Mouse (Mus musculus): ENCODE measurements around the gene Fbxo40. TPM values are rescaled to one million over a fixed set of nuclear protein-coding genes. Genes with fewer than 3 reads are reported as not detected.

Gene Fbxo40
- polyA plus RNA-seq (2012; rRNA removed), result 0.01 and 0.07 TPM in 2 replicates

- Histone ChIP-seq H3K36me3 (ENCODE audit: control insufficient read depth, insufficient read depth, low read length) (no peaks in the 10 kb centered on the region), H3K27me3 (ENCODE audit: control insufficient read depth, insufficient read depth, low read length) (no peaks in the 10 kb centered on the region), H3K27ac (ENCODE audit: insufficient read depth, low read length) (no peak within 1 kb of the TSS), H3K4me1 (ENCODE audit: control insufficient read depth, insufficient read depth, insufficient read length) (peaks cover 2% of the 10 kb centered on the region; the same call in 1 of the 2 replicates), H3K4me3 (ENCODE audit: extremely low read depth, insufficient read depth, insufficient read length) (no peak within 1 kb of the TSS)
- TF ChIP-seq CTCF (IDR thresholded peaks at IDR 0.05; ENCODE audit: extremely low read depth, insufficient read depth, insufficient read length, insufficient replicate concordance), result no peak
- WGBS, result 75% methylated on average over 18 of the region's 18 CpGs
- no peak for DNase-seq (ENCODE audit: low read depth in 1 of 2, low spot score in 2 of 2)
These were observed at the start of gene Fbxo40 for GRCm38 (mm10) chr16:36989999-36990625. Fbxo40 (minus strand) TSS chr16:36990467.

- no peak overlapping the region for H3K27ac ChIP-seq (ENCODE audit: insufficient read depth, low read length)
- no peak overlapping the region for H3K4me3 ChIP-seq (ENCODE audit: extremely low read depth, insufficient read depth, insufficient read length)
- 96% methylated on average over 8 of the region's 8 CpGs for WGBS
- DNase-seq (ENCODE audit: low read depth in 1 of 2, low spot score in 2 of 2), result no peak
- no peaks in the 10 kb centered on the region for H3K4me1 ChIP-seq (ENCODE audit: control insufficient read depth, insufficient read depth, insufficient read length)
- H3K36me3 ChIP-seq (ENCODE audit: control insufficient read depth, insufficient read depth, low read length), result no peaks in the 10 kb centered on the region; the same call in 1 of the 2 replicates
- H3K27me3 ChIP-seq (ENCODE audit: control insufficient read depth, insufficient read depth, low read length), result no peaks in the 10 kb centered on the region
- TF ChIP-seq CTCF (IDR thresholded peaks at IDR 0.05; ENCODE audit: extremely low read depth, insufficient read depth, insufficient read length, insufficient replicate concordance), result no peak
- TF ChIP-seq POLR2A (IDR thresholded peaks at IDR 0.05; ENCODE audit: low read depth, low read length), result no peak
These were observed 44.5 kb upstream of the Fbxo40 start for GRCm38 (mm10) chr16:37034751-37035150.

GRCm38 (mm10) chr16:37031996-37032395 is 41.7 kb upstream of the Fbxo40 start:
- Histone ChIP-seq H3K27me3 (ENCODE audit: control insufficient read depth, insufficient read depth, low read length) (no peaks in the 10 kb centered on the region), H3K4me1 (ENCODE audit: control insufficient read depth, insufficient read depth, insufficient read length) (no peaks in the 10 kb centered on the region), H3K36me3 (ENCODE audit: control insufficient read depth, insufficient read depth, low read length) (no peaks in the 10 kb centered on the region; the same call in 1 of the 2 replicates), H3K4me3 (ENCODE audit: extremely low read depth, insufficient read depth, insufficient read length) (no peak overlapping the region), H3K27ac (ENCODE audit: insufficient read depth, low read length) (no peak overlapping the region)
- DNase-seq (ENCODE audit: low read depth in 1 of 2, low spot score in 2 of 2), result no peak
- 82% methylated on average over 3 of the region's 3 CpGs for WGBS
- TF ChIP-seq POLR2A (IDR thresholded peaks at IDR 0.05; ENCODE audit: low read depth, low read length) (no peak), CTCF (IDR thresholded peaks at IDR 0.05; ENCODE audit: extremely low read depth, insufficient read depth, insufficient read length, insufficient replicate concordance) (no peak)

- Histone ChIP-seq H3K4me1 (ENCODE audit: control insufficient read depth, insufficient read depth, insufficient read length) (no peaks in the 10 kb centered on the region), H3K27ac (ENCODE audit: insufficient read depth, low read length) (no peak overlapping the region), H3K4me3 (ENCODE audit: extremely low read depth, insufficient read depth, insufficient read length) (no peak overlapping the region), H3K36me3 (ENCODE audit: control insufficient read depth, insufficient read depth, low read length) (no peaks in the 10 kb centered on the region), H3K27me3 (ENCODE audit: control insufficient read depth, insufficient read depth, low read length) (no peaks in the 10 kb centered on the region)
- DNase-seq (ENCODE audit: low read depth in 1 of 2, low spot score in 2 of 2), result no peak
- TF ChIP-seq CTCF (IDR thresholded peaks at IDR 0.05; ENCODE audit: extremely low read depth, insufficient read depth, insufficient read length, insufficient replicate concordance), result no peak
- no peak for TF ChIP-seq POLR2A (IDR thresholded peaks at IDR 0.05; ENCODE audit: low read depth, low read length)
- WGBS, result 70% methylated on average over 3 of the region's 3 CpGs
These were observed 37.3 kb upstream of the Fbxo40 start for GRCm38 (mm10) chr16:37027581-37027980.

GRCm38 (mm10) chr16:37012336-37012735 is 22.1 kb upstream of the Fbxo40 start:
- H3K27ac ChIP-seq (ENCODE audit: insufficient read depth, low read length), result no peak overlapping the region
- TF ChIP-seq CTCF (IDR thresholded peaks at IDR 0.05; ENCODE audit: extremely low read depth, insufficient read depth, insufficient read length, insufficient replicate concordance) (no peak), POLR2A (IDR thresholded peaks at IDR 0.05; ENCODE audit: low read depth, low read length) (no peak)
- H3K4me3 ChIP-seq (ENCODE audit: extremely low read depth, insufficient read depth, insufficient read length), result no peak overlapping the region; the same call in 1 of the 2 replicates
- no peaks in the 10 kb centered on the region for H3K36me3 ChIP-seq (ENCODE audit: control insufficient read depth, insufficient read depth, low read length)
- H3K4me1 ChIP-seq (ENCODE audit: control insufficient read depth, insufficient read depth, insufficient read length), result peaks cover 7% of the 10 kb centered on the region
- no peaks in the 10 kb centered on the region for H3K27me3 ChIP-seq (ENCODE audit: control insufficient read depth, insufficient read depth, low read length)
- WGBS, result 55% methylated on average over 5 of the region's 5 CpGs
- no peak for DNase-seq (ENCODE audit: low read depth in 1 of 2, low spot score in 2 of 2)

- H3K4me3 ChIP-seq (ENCODE audit: extremely low read depth, insufficient read depth, insufficient read length), result peak overlapping the region; percentile 71
- no peak for TF ChIP-seq CTCF (IDR thresholded peaks at IDR 0.05; ENCODE audit: extremely low read depth, insufficient read depth, insufficient read length, insufficient replicate concordance)
- no peak for TF ChIP-seq POLR2A (IDR thresholded peaks at IDR 0.05; ENCODE audit: low read depth, low read length)
- under 1% methylated on average over 26 of the region's 26 CpGs for WGBS
- H3K36me3 ChIP-seq (ENCODE audit: control insufficient read depth, insufficient read depth, low read length), result no peaks in the 10 kb centered on the region
- DNase-seq (ENCODE audit: low read depth in 1 of 2, low spot score in 2 of 2), result no peak
- peaks cover 7% of the 10 kb centered on the region for H3K4me1 ChIP-seq (ENCODE audit: control insufficient read depth, insufficient read depth, insufficient read length)
- H3K27me3 ChIP-seq (ENCODE audit: control insufficient read depth, insufficient read depth, low read length), result no peaks in the 10 kb centered on the region
- H3K27ac ChIP-seq (ENCODE audit: insufficient read depth, low read length), result no peak overlapping the region
These were observed 21.6 kb upstream of the Fbxo40 start for GRCm38 (mm10) chr16:37011922-37012289.

All from spleen, adult 2 months (tissue).